Mouse (Mus musculus) layer of hippocampus, postnatal 25 days (tissue): Measurements from ENCODE around the gene Trnau1ap. TPM values are rescaled to one million over a fixed set of nuclear protein-coding genes. Genes with fewer than 3 reads are reported as not detected.

ENCODE experiments used
- total RNA-seq, 2 experiments: library from RNA; stranded (reverse); gene quantifications; 2 replicates each; pipeline ENCODE4 v1.2.3; 2021

The Trnau1ap gene
- total RNA-seq, 2 experiments from 2014 or later: 19.6 to 23.2 TPM

Other genes with a start within 250 kb of the Trnau1ap start
- 10 to 100 TPM in 1 of 2 experiments, 1 to 10 TPM in 1; 10.0 to 11.2 TPM for gene Oprd1, start 185.1 kb downstream of the Trnau1ap start, total RNA-seq
- 10 to 100 TPM; 42.6 to 47.9 TPM for gene Ythdf2, start 117.2 kb downstream of the Trnau1ap start, total RNA-seq
- gene Gmeb1, start 67.9 kb downstream of the Trnau1ap start, total RNA-seq: 10 to 100 TPM; 21.9 to 26.9 TPM
- 10 to 100 TPM; 19.2 to 26.8 TPM for gene Taf12, start 55.2 kb downstream of the Trnau1ap start, total RNA-seq
- 1 to 10 TPM; 1.7 TPM for gene Rab42, start 26.2 kb downstream of the Trnau1ap start, total RNA-seq
- gene Rcc1, start 24.1 kb upstream of the Trnau1ap start, total RNA-seq: 10 to 100 TPM; 11.1 to 13.1 TPM
- 10 to 100 TPM in 1 of 2 experiments, 1 to 10 TPM in 1; 9.5 to 10.7 TPM for gene Phactr4, start 93.0 kb upstream of the Trnau1ap start, total RNA-seq
- 1 to 10 TPM; 9.2 to 9.4 TPM for gene Med18, start 134.4 kb upstream of the Trnau1ap start, total RNA-seq
- gene Sesn2, start 181.0 kb upstream of the Trnau1ap start, total RNA-seq: 10 to 100 TPM; 13.2 to 13.3 TPM
- gene Atpif1, start 204.1 kb upstream of the Trnau1ap start, total RNA-seq: 100 to 1,000 TPM; 461 to 496 TPM
- gene Dnajc8, start 206.0 kb upstream of the Trnau1ap start, total RNA-seq: 10 to 100 TPM; 84.5 to 88.5 TPM
- 1 to 10 TPM; 1.4 to 1.9 TPM for gene Ptafr, start 234.5 kb upstream of the Trnau1ap start, total RNA-seq